Mouse (Mus musculus) lung, postnatal 0 days (tissue): ENCODE results near the gene Exoc7.

Experiments
- CTCF ChIP-seq: IDR thresholded peaks from 2 replicates; pipeline ENCODE4 v1.5.1; 2016; ENCODE audit warnings: antibody characterized with exemption, mild to moderate bottlenecking
- EP300 ChIP-seq: IDR thresholded peaks from 2 replicates; pipeline ENCODE4 v1.6.1; 2016; ENCODE audit warnings: antibody characterized with exemption, mild to moderate bottlenecking, control low read depth

DNA sequence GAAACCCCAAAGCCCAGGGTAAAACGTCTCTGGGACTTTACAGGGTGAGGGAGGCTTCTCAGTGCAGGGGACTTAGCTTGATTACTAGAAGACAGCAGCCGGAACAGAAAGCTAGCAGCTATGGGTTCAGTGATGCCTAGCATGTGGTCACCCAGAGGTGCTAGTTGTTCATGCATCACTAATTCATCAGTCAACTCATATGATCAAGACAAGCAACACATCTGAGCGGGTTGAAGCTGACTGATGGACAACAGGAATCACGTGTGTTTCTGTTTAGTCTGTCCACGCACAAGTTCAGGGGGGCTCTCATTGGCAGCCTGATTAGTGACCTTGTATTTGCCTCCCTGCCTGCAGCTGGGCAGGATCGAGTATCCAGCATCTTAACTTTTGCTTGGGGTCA, 23.1 kb downstream of the Exoc7 start:
- TF ChIP-seq CTCF: no peak
- TF ChIP-seq EP300: no peak
